ENCODE assay signal across 14 mouse cellular contexts in the genomic region with DNA sequence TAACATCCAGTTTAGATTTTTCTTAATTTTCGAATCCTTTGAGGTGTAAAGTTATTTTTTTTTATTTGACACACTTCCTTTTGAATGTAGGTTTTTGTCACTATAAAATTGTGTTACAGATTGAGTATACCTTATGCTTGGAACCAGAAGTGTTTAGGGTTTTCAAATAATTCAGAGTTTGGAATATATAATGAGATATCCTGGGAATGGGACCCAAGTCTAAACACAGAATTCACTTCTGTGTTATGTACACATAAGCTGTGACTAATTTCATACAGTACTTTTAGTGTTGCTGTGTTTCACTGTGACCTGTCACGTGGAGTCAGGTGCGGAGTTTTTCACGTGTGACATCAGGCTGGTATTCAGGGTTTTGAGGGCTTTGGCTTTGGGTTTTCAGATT.
DNase-seq lines count a peak whose midpoint lies in the region; ATAC-seq lines count a peak whose summit lies in the region.
"Had no signal": no experiment of that assay in that cellular context is flagged by ENCODE, and none has a peak within 500 bp of the region (broad histone marks: within the 10 kb centered on the region; RNA-seq: fewer than 3 reads in every experiment).

No protein-coding gene starts in this region.

- peak; percentile 50; the same call in 1 of the 2 replicates for ATAC-seq in forebrain, embryonic 13.5 days
- no peak for ATAC-seq in forebrain, embryonic 12.5 days (ENCODE audit: low FRiP score)
- ATAC-seq in forebrain, embryonic 15.5 days (replicated peaks), result peak; percentile 52; the same call in 1 of the 2 replicates
- peak; percentile 54 for ATAC-seq in forebrain, embryonic 16.5 days
- ATAC-seq: CD4-positive, CD25-positive, alpha-beta regulatory T cell, adult 4 months had no signal

- H3K4me2 ChIP-seq in forebrain, embryonic 13.5 days, result no peak overlapping the region
- H3K4me2 ChIP-seq in forebrain, embryonic 12.5 days, result no peak overlapping the region
- H3K4me2 ChIP-seq in forebrain, embryonic 15.5 days (replicated peaks), result no peak overlapping the region
- H3K4me2 ChIP-seq in forebrain, embryonic 16.5 days (ENCODE audit: low read length), result no peak overlapping the region
- H3K4me2 ChIP-seq: embryonic facial prominence, embryonic 12.5 days had no signal

- no peak overlapping the region for H3K4me3 ChIP-seq in forebrain, embryonic 13.5 days
- H3K4me3 ChIP-seq in forebrain, embryonic 12.5 days (replicated peaks), result no peak overlapping the region
- H3K4me3 ChIP-seq in forebrain, embryonic 15.5 days, result no peak overlapping the region
- H3K4me3 ChIP-seq in forebrain, embryonic 10.5 days, result no peak overlapping the region
- H3K4me3 ChIP-seq in forebrain, embryonic 16.5 days (replicated peaks; ENCODE audit: low read length), result no peak overlapping the region
- H3K4me3 ChIP-seq: embryonic facial prominence, embryonic 10.5 days; embryonic facial prominence, embryonic 12.5 days had no signal

- WGBS in forebrain, embryonic 13.5 days, result 79% methylated on average over 4 of the region's 4 CpGs
- WGBS in forebrain, embryonic 12.5 days, result 78% methylated on average over 4 of the region's 4 CpGs
- 69% methylated on average over 4 of the region's 4 CpGs for WGBS in forebrain, embryonic 15.5 days
- 89% methylated on average over 4 of the region's 4 CpGs for WGBS in forebrain, embryonic 10.5 days
- 60% methylated on average over 4 of the region's 4 CpGs for WGBS in forebrain, embryonic 16.5 days

- H3K4me1 ChIP-seq in forebrain, embryonic 13.5 days, result no peaks in the 10 kb centered on the region
- no peaks in the 10 kb centered on the region for H3K4me1 ChIP-seq in forebrain, embryonic 12.5 days
- H3K4me1 ChIP-seq in forebrain, embryonic 15.5 days, result peaks cover 4% of the 10 kb centered on the region; the same call in 1 of the 2 replicates
- H3K4me1 ChIP-seq in forebrain, embryonic 10.5 days, result no peaks in the 10 kb centered on the region
- H3K4me1 ChIP-seq in forebrain, embryonic 16.5 days (replicated peaks; ENCODE audit: control insufficient read depth, insufficient read depth, low read length), result peaks cover 7% of the 10 kb centered on the region
- H3K4me1 ChIP-seq: embryonic facial prominence, embryonic 10.5 days; embryonic facial prominence, embryonic 12.5 days had no signal

- H3K27me3 ChIP-seq in forebrain, embryonic 13.5 days, result no peaks in the 10 kb centered on the region
- H3K27me3 ChIP-seq in forebrain, embryonic 12.5 days, result no peaks in the 10 kb centered on the region
- H3K27me3 ChIP-seq in forebrain, embryonic 15.5 days, result no peaks in the 10 kb centered on the region
- H3K27me3 ChIP-seq in forebrain, embryonic 10.5 days (ENCODE audit: poor library complexity, severe bottlenecking), result no peaks in the 10 kb centered on the region
- H3K27me3 ChIP-seq in forebrain, embryonic 16.5 days (replicated peaks; ENCODE audit: control insufficient read depth, insufficient read depth, low read length), result no peaks in the 10 kb centered on the region
- H3K27me3 ChIP-seq: embryonic facial prominence, embryonic 12.5 days had no signal

- no peaks in the 10 kb centered on the region for H3K36me3 ChIP-seq in forebrain, embryonic 13.5 days (ENCODE audit: poor library complexity, severe bottlenecking)
- no peaks in the 10 kb centered on the region for H3K36me3 ChIP-seq in forebrain, embryonic 12.5 days (replicated peaks)
- no peaks in the 10 kb centered on the region for H3K36me3 ChIP-seq in forebrain, embryonic 15.5 days
- no peaks in the 10 kb centered on the region for H3K36me3 ChIP-seq in forebrain, embryonic 10.5 days (replicated peaks)
- no peaks in the 10 kb centered on the region for H3K36me3 ChIP-seq in forebrain, embryonic 16.5 days (ENCODE audit: control insufficient read depth, insufficient read depth)
- H3K36me3 ChIP-seq: embryonic facial prominence, embryonic 10.5 days; embryonic facial prominence, embryonic 12.5 days had no signal

- no peak for DNase-seq in forebrain, embryonic 10.5 days (ENCODE audit: extremely low spot score, low spot score)
- DNase-seq in cerebellum, postnatal 14 days, result no peak
- no peak for DNase-seq in urinary bladder, adult 18-20 months (ENCODE audit: low spot score in 2 of 2)
- DNase-seq: adrenal gland, adult 2 months; adrenal gland, postnatal 10 days; adrenal gland, postnatal 25 days; B cell, adult 2 months had no signal

- no peaks in the 10 kb centered on the region for H3K9me3 ChIP-seq in forebrain, embryonic 13.5 days (replicated peaks)
- no peaks in the 10 kb centered on the region for H3K9me3 ChIP-seq in forebrain, embryonic 12.5 days
- no peaks in the 10 kb centered on the region for H3K9me3 ChIP-seq in forebrain, embryonic 15.5 days
- no peaks in the 10 kb centered on the region for H3K9me3 ChIP-seq in forebrain, embryonic 10.5 days
- no peaks in the 10 kb centered on the region for H3K9me3 ChIP-seq in forebrain, embryonic 16.5 days (ENCODE audit: control insufficient read depth, low read length)
- H3K9me3 ChIP-seq: embryonic facial prominence, embryonic 10.5 days; embryonic facial prominence, embryonic 12.5 days had no signal

- no peak overlapping the region for H3K27ac ChIP-seq in forebrain, embryonic 13.5 days
- H3K27ac ChIP-seq in forebrain, embryonic 12.5 days, result no peak overlapping the region
- H3K27ac ChIP-seq in forebrain, embryonic 15.5 days (replicated peaks), result peak overlapping the region; percentile 40
- H3K27ac ChIP-seq in forebrain, embryonic 10.5 days, result no peak overlapping the region
- peak overlapping the region; percentile 62 for H3K27ac ChIP-seq in forebrain, embryonic 16.5 days (ENCODE audit: low read length)
- H3K27ac ChIP-seq: embryonic facial prominence, embryonic 10.5 days; embryonic facial prominence, embryonic 12.5 days had no signal

- H3K9ac ChIP-seq in forebrain, embryonic 13.5 days, result no peak overlapping the region
- no peak overlapping the region for H3K9ac ChIP-seq in forebrain, embryonic 12.5 days
- H3K9ac ChIP-seq in forebrain, embryonic 15.5 days (replicated peaks), result no peak overlapping the region
- no peak overlapping the region for H3K9ac ChIP-seq in forebrain, embryonic 16.5 days (replicated peaks; ENCODE audit: low read depth, low read length)
- H3K9ac ChIP-seq: embryonic facial prominence, embryonic 12.5 days had no signal

Comparison
In these comparisons a context has a peak if more than half of its experiments do, and no peak if none do; other contexts are left out.
1. H3K27ac ChIP-seq: peak in forebrain, embryonic 15.5 days (single experiment) and forebrain, embryonic 16.5 days (single experiment); none in forebrain, embryonic 13.5 days (single experiment), forebrain, embryonic 12.5 days (single experiment) and forebrain, embryonic 10.5 days (single experiment).